Mouse (Mus musculus) E14TG2a.4 (cell line): ENCODE measurements around the gene Ipo11.
A peak's percentile ranks its signal among the peaks of the same experiment; 100 is the strongest.

Experiments used
- CTCF ChIP-seq: conservative IDR thresholded peaks from 2 replicates; pipeline ENCODE4 v1.5.1; 2014; ENCODE audit warnings: low read length
- NANOG ChIP-seq: IDR thresholded peaks from 2 replicates; pipeline ENCODE4 v1.6.1; 2014; ENCODE audit warnings: borderline replicate concordance, low read length, mixed read lengths

DNA sequence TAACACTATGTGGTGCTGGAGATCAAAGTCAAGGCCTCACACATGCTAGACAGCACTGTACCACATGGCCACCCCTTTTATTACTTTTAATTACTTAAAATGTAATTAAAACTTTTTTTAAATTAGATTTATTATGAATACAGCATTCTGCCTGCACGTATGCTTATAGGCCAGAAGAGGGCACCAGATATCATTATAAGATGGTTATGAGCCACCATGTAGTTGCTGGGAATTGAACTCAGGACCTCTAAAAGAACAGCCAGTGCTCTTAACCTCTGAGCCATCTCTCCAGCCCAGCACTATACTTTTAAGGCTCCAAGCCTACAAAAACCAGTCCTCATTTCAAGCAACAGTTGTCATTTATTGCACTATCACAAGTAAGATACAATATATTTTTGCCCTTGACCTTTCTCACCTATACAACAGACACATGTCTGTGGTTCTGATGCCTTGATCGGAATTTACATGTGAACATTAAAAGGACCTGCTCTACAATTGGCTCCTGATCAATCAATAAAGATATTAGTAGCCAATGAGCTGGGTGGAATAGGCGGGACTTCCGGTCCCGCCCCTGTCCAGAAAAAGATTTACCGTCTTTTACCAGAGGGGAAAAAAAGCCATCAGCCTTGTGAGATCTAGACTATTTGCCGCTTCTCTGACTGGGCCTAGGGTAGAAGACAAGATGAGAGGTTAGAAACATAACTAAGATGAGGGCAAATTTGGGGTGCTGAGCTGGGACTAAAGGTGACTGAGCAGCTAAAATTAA lies 4.6 kb upstream of the Ipo11 start:
- TF ChIP-seq CTCF (peak; percentile 22; the same call in 1 of the 2 replicates), NANOG (no peak)
